Mouse (Mus musculus): ENCODE data around the gene Srl.

- TF ChIP-seq POLR2AphosphoS2 (IDR thresholded peaks at IDR 0.05; ENCODE audit: low read length), result no peak
- no peak for TF ChIP-seq POLR2A (IDR thresholded peaks at IDR 0.05; ENCODE audit: control insufficient read depth in 1 of 2, insufficient read depth in 1 of 2, low read depth in 1 of 2, low read length in 2 of 2, poor library complexity in 1 of 2)
- no peak for TF ChIP-seq USF1 (IDR thresholded peaks at IDR 0.05; ENCODE audit: low read depth, low read length)
Measured at GRCm38 (mm10) chr16:4497762-4498607, 43.6 kb downstream of the Srl start.

Data from MEL (cell line).